Mouse (Mus musculus): ENCODE measurements around the gene Tbca. TPM values are rescaled to one million over a fixed set of nuclear protein-coding genes. Genes with fewer than 3 reads are reported as not detected.

The Tbca gene
- polyA plus RNA-seq (2015; fragmentation: Nextera tagmentation; extraction: Ambion mirVana), result 130 and 142 TPM in 2 replicates

DNA sequence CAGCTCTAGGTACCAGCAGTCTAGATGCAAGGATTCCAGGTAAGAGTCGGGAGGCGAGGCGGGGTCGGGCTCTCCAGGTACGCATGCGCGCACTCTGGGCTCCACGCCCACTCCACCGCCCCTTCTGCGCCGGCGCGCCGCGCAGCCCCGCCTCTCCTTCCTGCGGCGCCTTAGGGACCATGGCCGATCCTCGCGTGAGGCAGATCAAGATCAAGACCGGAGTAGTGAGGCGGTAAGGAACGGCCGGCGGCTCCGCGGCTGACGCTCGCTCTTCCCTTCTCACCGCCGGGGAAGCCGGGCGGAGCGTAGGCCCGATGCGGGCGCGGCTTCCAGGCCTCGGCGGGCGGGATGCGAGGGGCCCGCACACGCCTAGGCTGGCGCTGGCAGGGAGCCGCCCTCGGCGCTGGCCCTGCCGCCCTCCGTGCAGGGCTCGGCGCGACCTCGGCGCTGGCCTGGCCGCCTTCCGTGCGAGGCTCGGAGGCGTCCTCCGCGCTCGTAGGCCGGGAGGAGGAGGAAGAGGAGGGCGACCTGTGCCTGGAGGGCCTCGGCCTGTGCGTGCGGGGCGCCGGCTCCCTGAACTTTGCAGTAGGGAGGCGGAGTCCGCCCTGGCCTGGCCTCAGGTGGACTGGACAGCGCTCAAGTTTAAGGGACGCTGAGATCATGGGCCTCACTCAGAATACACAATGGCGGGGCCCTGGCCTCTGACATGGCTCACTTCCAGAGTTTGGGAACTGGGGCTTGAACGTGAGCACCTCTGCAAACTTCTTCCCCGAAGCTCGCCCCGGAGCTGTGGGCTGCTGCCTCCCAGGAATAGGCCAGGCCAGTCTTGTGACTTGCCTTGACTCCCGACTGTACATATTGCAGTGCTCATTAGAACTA, at the start of gene Tbca:
Tbca (plus strand) TSS at position 140 of the 879 bp plus-strand sequence.

DNA sequence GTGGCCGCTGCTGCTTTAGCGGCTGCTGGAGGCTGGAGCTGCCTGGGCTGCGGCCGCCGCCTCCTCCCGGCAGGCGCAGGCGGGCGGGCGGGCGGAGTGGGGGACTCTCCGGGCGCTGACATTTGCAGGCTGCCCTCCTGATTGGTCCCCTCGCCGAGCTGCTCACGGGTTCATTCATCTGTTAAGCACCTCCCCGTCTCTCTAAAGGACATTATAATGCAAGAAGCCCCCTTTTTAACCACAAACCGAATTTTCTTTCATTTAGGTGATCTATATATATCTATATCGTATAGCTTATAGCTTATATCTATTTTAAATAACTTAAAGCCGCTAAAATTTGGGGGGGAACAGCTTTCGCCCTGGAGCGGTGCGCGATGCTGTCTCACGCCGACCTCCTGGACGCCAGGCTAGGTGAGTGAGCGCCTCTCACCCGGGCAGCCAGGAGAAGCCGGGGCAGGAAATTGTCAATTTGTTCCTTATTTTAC, 86.7 kb downstream of the Tbca start, which contains the start of gene Otp:
Otp (plus strand) TSS at position 207 of the 485 bp plus-strand sequence.

Other genes with a start within 250 kb of the Tbca start
- gene Otp, start 86.7 kb downstream of the Tbca start, polyA plus RNA-seq (2015; fragmentation: Nextera tagmentation; extraction: Ambion mirVana), result not detected in 2 replicates
- 8.5 and 11.3 TPM in 2 replicates for gene Wdr41, start 187.4 kb downstream of the Tbca start, polyA plus RNA-seq (2015; fragmentation: Nextera tagmentation; extraction: Ambion mirVana)

Data from spleen, postnatal 0 days (tissue).